Mouse (Mus musculus): ENCODE measurements around the gene Ezr.

Ezr gene

GRCm38 (mm10) chr17:6769602-6770001, 13.0 kb downstream of the Ezr start:
- DNase-seq (ENCODE audit: low spot score in 2 of 2): no peak

- DNase-seq (ENCODE audit: low spot score in 2 of 2): peak; percentile 36 to 64
Measured at GRCm38 (mm10) chr17:6768301-6768788, 14.2 kb downstream of the Ezr start.

GRCm38 (mm10) chr17:6767771-6768170, 14.8 kb downstream of the Ezr start:
- DNase-seq (ENCODE audit: low spot score in 2 of 2): no peak

- no peak for DNase-seq (ENCODE audit: low spot score in 2 of 2)
Measured at GRCm38 (mm10) chr17:6766823-6767222, 15.8 kb downstream of the Ezr start.

GRCm38 (mm10) chr17:6765886-6766285, 16.7 kb downstream of the Ezr start:
- DNase-seq (ENCODE audit: low spot score in 2 of 2): no peak

GRCm38 (mm10) chr17:6764730-6765129, 17.9 kb downstream of the Ezr start:
- no peak for DNase-seq (ENCODE audit: low spot score in 2 of 2)

GRCm38 (mm10) chr17:6764227-6764593, 18.4 kb downstream of the Ezr start:
- DNase-seq (ENCODE audit: low spot score in 2 of 2): no peak

- DNase-seq (ENCODE audit: low spot score in 2 of 2): no peak
Measured at GRCm38 (mm10) chr17:6763513-6764226, 18.9 kb downstream of the Ezr start.

- no peak for DNase-seq (ENCODE audit: low spot score in 2 of 2)
Measured at GRCm38 (mm10) chr17:6759717-6760292, 22.8 kb downstream of the Ezr start.

- no peak for DNase-seq (ENCODE audit: low spot score in 2 of 2)
Measured at GRCm38 (mm10) chr17:6758845-6759244, 23.7 kb downstream of the Ezr start.

- no peak for DNase-seq (ENCODE audit: low spot score in 2 of 2)
Measured at GRCm38 (mm10) chr17:6757902-6758301, 24.7 kb downstream of the Ezr start.

- no peak for DNase-seq (ENCODE audit: low spot score in 2 of 2)
Measured at GRCm38 (mm10) chr17:6755873-6756272, 26.7 kb downstream of the Ezr start.

GRCm38 (mm10) chr17:6755176-6755575, 27.4 kb downstream of the Ezr start:
- DNase-seq (ENCODE audit: low spot score in 2 of 2): no peak

- DNase-seq (ENCODE audit: low spot score in 2 of 2): no peak
Measured at GRCm38 (mm10) chr17:6752375-6752774, 30.2 kb downstream of the Ezr start.

- DNase-seq (ENCODE audit: low spot score in 2 of 2): peak; percentile 52 to 62
Measured at GRCm38 (mm10) chr17:6751221-6751859, 31.2 kb downstream of the Ezr start.

- peak; percentile 48 to 53 for DNase-seq (ENCODE audit: low spot score in 2 of 2)
Measured at GRCm38 (mm10) chr17:6748779-6749464, 33.7 kb downstream of the Ezr start.

GRCm38 (mm10) chr17:6747478-6747877, 35.1 kb downstream of the Ezr start:
- no peak for DNase-seq (ENCODE audit: low spot score in 2 of 2)

- peak; percentile 40 to 46 for DNase-seq (ENCODE audit: low spot score in 2 of 2)
Measured at GRCm38 (mm10) chr17:6746452-6747231, 35.9 kb downstream of the Ezr start.

- DNase-seq (ENCODE audit: low spot score in 2 of 2): no peak
Measured at GRCm38 (mm10) chr17:6745975-6746374, 36.6 kb downstream of the Ezr start.

- no peak for DNase-seq (ENCODE audit: low spot score in 2 of 2)
Measured at GRCm38 (mm10) chr17:6745503-6745902, 37.1 kb downstream of the Ezr start.

GRCm38 (mm10) chr17:6744871-6745270, 37.7 kb downstream of the Ezr start:
- no peak for DNase-seq (ENCODE audit: low spot score in 2 of 2)

- DNase-seq (ENCODE audit: low spot score in 2 of 2): no peak
Measured at GRCm38 (mm10) chr17:6744366-6744765, 38.2 kb downstream of the Ezr start.
